Mouse (Mus musculus) embryonic stem cell, embryonic (primary cell): ENCODE measurements around the gene Tmem108.

Experiments used
- CTCF ChIA-PET, 4 experiments: fragments of 300-600 bp in 2 of 4; fragments of 350-600 bp in 2 of 4; sonication (Branson Sonifier 250); formaldehyde crosslinking; loops; one replicate each; lab custom pipeline; 2022; ENCODE audit warnings: inconsistent platforms in 2 of 4; lab: Charles Lee
- POLR2A ChIA-PET, 4 experiments: fragments of 300-600 bp in 2 of 4; fragments of 350-600 bp in 2 of 4; sonication (Branson Sonifier 250); formaldehyde crosslinking; loops; one replicate each; lab custom pipeline; 2022; ENCODE audit warnings: antibody characterized with exemption in 4 of 4, inconsistent platforms in 1 of 4; lab: Charles Lee

The Tmem108 gene

GRCm38 (mm10) chr9:103761647-103762084 is at the start of gene Tmem108:
TSS of gene Tmem108 (minus strand) at chr9:103761837.
- CTCF ChIA-PET, result no interaction called here
- POLR2A ChIA-PET, result interaction anchor here in 1 of 4 experiments (1.0 to 2.6 kb wide), 2 partner anchors 10 to 98 kb away, joined by 3 to 12 read pairs; no protein-coding TSS in a partner anchor

GRCm38 (mm10) chr9:103789029-103789428 is 27.4 kb upstream of the Tmem108 start:
- CTCF ChIA-PET, result no interaction called here
- POLR2A ChIA-PET, result no interaction called here

- ChIA-PET POLR2A (interaction anchor here in 1 of 4 experiments (0.5 kb wide), 1 partner anchor 32 kb away, joined by 6 read pairs; no protein-coding TSS in a partner anchor), CTCF (no interaction called here)
Measured at GRCm38 (mm10) chr9:103784156-103784555, 22.5 kb upstream of the Tmem108 start.

GRCm38 (mm10) chr9:103783276-103783675 is 21.6 kb upstream of the Tmem108 start:
- ChIA-PET CTCF (no interaction called here), POLR2A (interaction anchor here in 1 of 4 experiments (0.6 kb wide), 1 partner anchor 292 kb away, joined by 3 read pairs; no protein-coding TSS in a partner anchor)

GRCm38 (mm10) chr9:103782306-103782705 is 20.7 kb upstream of the Tmem108 start:
- POLR2A ChIA-PET, result no interaction called here
- CTCF ChIA-PET, result no interaction called here

GRCm38 (mm10) chr9:103781407-103781806 is 19.8 kb upstream of the Tmem108 start:
- CTCF ChIA-PET, result interaction anchor here in 1 of 4 experiments (0.6 kb wide), 1 partner anchor 78 kb away, joined by 3 read pairs; no protein-coding TSS in a partner anchor
- POLR2A ChIA-PET, result no interaction called here

- ChIA-PET POLR2A (interaction anchor here in 1 of 4 experiments (1.2 kb wide), 1 partner anchor 14 kb away, joined by 4 read pairs; no protein-coding TSS in a partner anchor), CTCF (no interaction called here)
Measured at GRCm38 (mm10) chr9:103780598-103780997, 19.0 kb upstream of the Tmem108 start.

GRCm38 (mm10) chr9:103778185-103778584 is 16.5 kb upstream of the Tmem108 start:
- ChIA-PET CTCF (no interaction called here), POLR2A (interaction anchor here in 1 of 4 experiments (1.8 kb wide), 1 partner anchor 11 kb away, joined by 4 read pairs; no protein-coding TSS in a partner anchor)

GRCm38 (mm10) chr9:103761151-103761571 is 476 bp downstream of the Tmem108 start:
- ChIA-PET CTCF (no interaction called here), POLR2A (no interaction called here)

GRCm38 (mm10) chr9:103760356-103760755 is 1.3 kb downstream of the Tmem108 start:
- POLR2A ChIA-PET, result no interaction called here
- CTCF ChIA-PET, result interaction anchor here in 1 of 4 experiments (0.7 kb wide), 1 partner anchor 40 kb away, joined by 3 read pairs; no protein-coding TSS in a partner anchor

- POLR2A ChIA-PET, result interaction anchor here in 1 of 4 experiments (0.8 to 1.4 kb wide), 4 partner anchors 8 to 274 kb away, joined by 3 to 4 read pairs (median 3); no protein-coding TSS in a partner anchor
- CTCF ChIA-PET, result interaction anchor here in 2 of 4 experiments (0.6 to 1.1 kb wide), 9 partner anchors 9 to 270 kb away, joined by 3 to 4 read pairs (median 3); no protein-coding TSS in a partner anchor
Measured at GRCm38 (mm10) chr9:103759829-103760228, 1.8 kb downstream of the Tmem108 start.

GRCm38 (mm10) chr9:103758930-103759695 is 2.5 kb downstream of the Tmem108 start:
- CTCF ChIA-PET, result interaction anchor here in 3 of 4 experiments (0.6 to 1.1 kb wide), 9 partner anchors 9 to 269 kb away, joined by 3 to 6 read pairs (median 3); no protein-coding TSS in a partner anchor
- POLR2A ChIA-PET, result interaction anchor here in 1 of 4 experiments (0.6 to 1.4 kb wide), 5 partner anchors 8 to 273 kb away, joined by 3 to 4 read pairs (median 3); no protein-coding TSS in a partner anchor

- CTCF ChIA-PET, result interaction anchor here in 3 of 4 experiments (0.5 to 1.4 kb wide), 7 partner anchors 25 to 385 kb away, joined by 3 to 6 read pairs (median 4); no protein-coding TSS in a partner anchor
- POLR2A ChIA-PET, result interaction anchor here in 2 of 4 experiments (0.8 to 1.4 kb wide), 3 partner anchors 50 to 244 kb away, joined by 3 read pairs; no protein-coding TSS in a partner anchor
Measured at GRCm38 (mm10) chr9:103758246-103758645, 3.4 kb downstream of the Tmem108 start.

- CTCF ChIA-PET, result interaction anchor here in 1 of 4 experiments (0.8 kb wide), 1 partner anchor 47 kb away, joined by 4 read pairs; no protein-coding TSS in a partner anchor
- POLR2A ChIA-PET, result interaction anchor here in 1 of 4 experiments (0.6 to 2.2 kb wide), 9 partner anchors 10 to 196 kb away, joined by 3 to 12 read pairs (median 3); partner anchors contain the start of gene Tmem108
Measured at GRCm38 (mm10) chr9:103752618-103753017, 9.0 kb downstream of the Tmem108 start.

- ChIA-PET CTCF (interaction anchor here in 2 of 4 experiments (0.6 to 1.4 kb wide), 3 partner anchors 49 to 127 kb away, joined by 3 to 4 read pairs (median 3); no protein-coding TSS in a partner anchor), POLR2A (interaction anchor here in 3 of 4 experiments (0.6 to 2.2 kb wide), 22 partner anchors 8 to 1124 kb away, joined by 3 to 12 read pairs (median 4); partner anchors contain the start of gene Tmem108 (in 1 of the 3))
Measured at GRCm38 (mm10) chr9:103751568-103751967, 10.1 kb downstream of the Tmem108 start.

GRCm38 (mm10) chr9:103750491-103750890 is 11.1 kb downstream of the Tmem108 start:
- POLR2A ChIA-PET, result interaction anchor here in 2 of 4 experiments (0.7 to 1.7 kb wide), 6 partner anchors 14 to 178 kb away, joined by 3 to 5 read pairs (median 4); no protein-coding TSS in a partner anchor
- CTCF ChIA-PET, result interaction anchor here in 2 of 4 experiments (0.9 to 1.4 kb wide), 3 partner anchors 9 to 125 kb away, joined by 3 to 4 read pairs (median 4); no protein-coding TSS in a partner anchor

GRCm38 (mm10) chr9:103746598-103746997 is 15.0 kb downstream of the Tmem108 start:
- ChIA-PET POLR2A (interaction anchor here in 1 of 4 experiments (0.6 to 1.6 kb wide), 2 partner anchors 121 to 151 kb away, joined by 3 to 4 read pairs; no protein-coding TSS in a partner anchor), CTCF (no interaction called here)

- ChIA-PET POLR2A (no interaction called here), CTCF (interaction anchor here in 1 of 4 experiments (1.4 kb wide), 1 partner anchor 37 kb away, joined by 3 read pairs; no protein-coding TSS in a partner anchor)
Measured at GRCm38 (mm10) chr9:103740145-103740544, 21.5 kb downstream of the Tmem108 start.
